Mouse (Mus musculus): ENCODE data around the gene Plac8.

Gene Plac8

DNA sequence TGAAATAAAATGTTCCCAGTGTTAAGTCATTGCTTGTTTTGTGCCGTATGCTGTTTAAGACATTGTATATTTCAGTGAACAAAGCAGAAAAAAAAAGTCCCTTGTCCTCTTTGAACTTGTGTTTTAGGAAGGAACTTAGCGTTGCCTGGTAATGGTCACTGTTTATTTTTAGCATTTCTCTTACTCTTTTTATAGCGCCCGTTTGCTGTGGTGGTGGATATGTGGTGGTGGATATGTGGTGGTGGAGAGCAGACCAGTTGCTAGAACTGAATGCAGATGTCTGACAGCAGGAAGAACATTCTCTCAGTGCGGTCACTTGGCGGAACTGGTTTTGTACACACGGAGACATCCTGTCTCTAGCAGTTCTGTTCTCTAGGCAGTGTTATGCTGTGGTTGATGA, 45.9 kb downstream of the Plac8 start:
- peak in 1 of 2 experiments; percentile 16 for DNase-seq

DNA sequence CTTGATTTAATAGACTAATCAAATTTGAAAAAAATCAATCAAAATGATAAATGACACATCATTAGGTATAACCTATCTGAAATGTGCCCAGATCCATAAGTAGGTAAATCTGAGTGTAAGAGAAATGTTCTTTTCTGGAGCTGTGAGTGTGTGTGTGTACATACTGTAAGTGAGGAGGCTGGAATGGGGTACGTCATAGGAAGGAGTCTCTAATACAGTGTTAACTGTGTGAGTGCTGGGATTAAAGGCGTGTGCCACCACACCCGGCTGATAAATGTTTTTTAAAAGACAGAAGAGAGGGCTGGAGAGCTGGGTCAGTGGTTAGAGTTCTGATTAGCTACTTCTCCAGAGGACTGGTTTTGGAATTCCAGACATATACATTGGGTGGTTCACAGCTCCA, 46.4 kb downstream of the Plac8 start:
- DNase-seq, result no peak

DNA sequence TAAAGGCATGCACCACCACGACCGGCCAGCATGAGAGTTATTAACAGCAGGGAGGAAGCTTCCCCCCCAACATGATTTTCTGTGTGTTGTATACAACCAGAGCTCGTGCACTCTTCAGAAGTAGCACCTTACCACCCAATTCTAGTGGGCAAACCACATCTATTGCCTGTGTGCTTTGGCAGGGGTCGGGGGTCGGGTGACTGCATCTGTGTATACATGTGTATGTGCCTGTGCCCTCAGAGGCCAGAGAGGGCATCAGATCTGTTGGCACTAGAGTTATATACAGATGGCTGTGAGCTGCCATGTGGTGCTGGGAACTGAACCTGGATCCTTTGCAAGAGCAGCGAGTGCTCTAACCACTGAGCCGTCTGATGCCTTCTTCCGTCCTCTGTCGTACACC, 47.1 kb downstream of the Plac8 start:
- DNase-seq, result no peak

DNA sequence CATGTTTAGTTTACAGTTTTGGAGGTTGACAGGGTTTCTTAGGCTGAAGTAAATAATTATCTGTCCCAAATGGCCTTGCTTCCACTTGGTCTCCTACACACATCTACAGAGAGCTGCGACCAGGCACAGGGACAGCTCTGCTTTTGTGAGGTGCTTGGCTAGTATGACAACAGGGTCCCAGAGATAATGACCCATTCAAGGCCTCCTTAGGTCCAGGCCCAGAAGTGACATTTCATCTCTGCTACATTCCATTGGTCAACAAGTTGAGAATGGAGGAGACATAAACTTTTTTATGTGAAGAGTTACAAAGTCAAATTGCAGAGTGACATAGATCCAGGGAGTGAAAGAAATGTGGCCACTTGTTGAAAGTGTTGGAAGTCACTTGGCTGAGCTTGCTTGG, 48.7 kb downstream of the Plac8 start:
- DNase-seq, result no peak

DNA sequence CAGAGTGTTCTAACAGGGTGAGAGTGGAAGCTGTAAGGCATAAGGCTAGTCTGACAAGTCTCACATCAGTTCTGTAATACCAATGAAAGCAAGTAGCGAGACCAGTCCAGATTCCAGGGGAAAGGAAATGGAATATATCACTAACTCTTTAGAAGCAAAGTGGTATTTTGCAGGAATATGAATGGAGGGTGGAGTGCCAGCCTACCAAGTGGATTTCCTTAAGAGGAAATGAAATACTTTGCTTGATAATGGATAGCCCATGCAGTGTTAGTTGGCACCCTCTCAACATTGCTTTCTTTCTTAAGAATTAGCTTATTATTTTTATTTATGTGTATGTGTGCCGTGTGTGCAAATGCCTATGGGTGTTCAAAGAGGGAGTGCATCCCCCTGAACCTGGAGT, 51.8 kb downstream of the Plac8 start:
- no peak for DNase-seq

DNA sequence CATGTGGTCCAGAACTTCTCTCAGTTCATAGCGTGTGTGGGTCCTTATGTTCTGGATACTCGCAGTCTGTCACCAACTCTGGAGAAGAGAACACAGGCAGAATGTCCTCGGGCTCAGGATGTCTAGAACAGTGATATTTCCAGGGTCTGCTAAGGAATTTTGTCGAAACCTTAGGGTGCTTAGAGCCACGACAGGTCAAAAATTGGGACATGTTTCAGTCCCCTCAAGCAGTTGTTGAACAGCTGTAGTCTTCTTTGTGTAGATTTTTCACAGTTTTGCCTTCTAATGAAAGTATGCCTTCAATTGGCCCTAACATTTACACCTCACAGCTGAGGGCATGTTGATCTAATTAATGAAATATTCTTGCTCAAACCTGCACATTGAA, 53.0 kb downstream of the Plac8 start:
- DNase-seq, result no peak

DNA sequence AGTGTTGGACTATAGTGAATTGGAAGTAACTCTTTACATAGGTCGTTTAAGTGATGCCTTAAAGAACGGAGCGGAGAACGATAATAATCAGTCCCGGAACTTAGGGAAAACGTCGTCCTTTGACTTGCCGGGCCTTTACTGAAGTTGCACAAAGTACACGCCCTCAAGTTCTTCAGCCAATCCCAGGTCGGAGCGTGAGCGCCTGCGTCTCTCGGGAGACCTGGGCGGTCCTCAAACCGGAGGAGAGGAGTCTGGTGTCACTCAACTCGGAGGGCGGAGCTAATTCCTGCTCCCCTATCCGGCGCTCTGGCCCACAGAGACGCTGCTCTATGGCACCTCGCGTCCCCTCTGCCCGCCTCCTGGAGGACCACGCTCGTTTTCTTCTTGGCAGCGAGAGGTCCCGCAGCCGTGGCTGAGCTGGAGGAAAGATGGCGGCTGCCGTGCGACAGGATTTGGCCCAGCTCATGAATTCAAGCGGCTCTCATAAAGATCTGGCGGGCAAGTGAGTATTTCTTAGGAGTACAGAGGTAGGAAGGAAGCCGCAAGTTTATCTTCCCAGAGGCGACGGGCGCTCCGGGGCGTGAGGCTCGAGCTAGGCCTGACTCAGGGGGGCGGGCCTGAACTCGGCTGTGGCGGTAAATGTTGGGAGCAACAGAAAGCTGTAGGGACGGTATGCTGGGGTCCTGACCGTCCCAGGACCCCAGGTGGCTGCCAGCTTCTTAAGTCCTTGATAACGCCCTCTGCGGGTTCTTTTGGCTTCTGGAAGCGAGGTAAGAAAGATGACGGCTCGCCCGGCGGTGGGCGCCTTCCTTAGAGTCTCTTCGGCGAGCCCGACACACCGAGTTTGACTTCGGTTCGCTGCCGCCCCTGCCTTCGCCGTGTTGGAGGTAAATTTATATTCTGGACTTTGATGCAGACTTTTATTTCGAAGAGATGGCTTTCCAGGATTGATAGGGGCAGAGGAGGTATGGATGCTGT, 53.7 kb downstream of the Plac8 start, which contains the start of gene Cops4:
Gene Cops4 (plus strand): TSS at position 261 of the 978 bp plus-strand sequence.
- peak; percentile 97 to 98 for DNase-seq

DNA sequence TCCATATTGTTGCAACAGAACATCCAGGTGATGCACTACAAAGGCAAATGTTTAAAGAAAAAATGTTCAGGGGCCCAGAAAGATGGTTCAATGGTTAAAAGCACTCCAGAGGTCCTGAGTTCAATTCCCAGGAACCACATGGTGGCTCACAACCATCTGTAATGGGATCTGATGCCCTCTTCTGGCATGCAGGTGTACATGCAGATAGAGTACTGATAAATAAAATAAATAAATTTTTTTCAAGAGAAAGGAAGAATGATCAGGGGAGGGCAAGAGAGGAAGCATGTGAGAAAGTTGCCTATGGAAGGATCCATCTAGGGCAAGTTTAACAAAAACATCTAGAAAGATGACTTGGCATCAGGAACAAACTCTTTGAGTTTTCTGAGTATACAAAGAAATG, 59.5 kb downstream of the Plac8 start:
- DNase-seq, result no peak

DNA sequence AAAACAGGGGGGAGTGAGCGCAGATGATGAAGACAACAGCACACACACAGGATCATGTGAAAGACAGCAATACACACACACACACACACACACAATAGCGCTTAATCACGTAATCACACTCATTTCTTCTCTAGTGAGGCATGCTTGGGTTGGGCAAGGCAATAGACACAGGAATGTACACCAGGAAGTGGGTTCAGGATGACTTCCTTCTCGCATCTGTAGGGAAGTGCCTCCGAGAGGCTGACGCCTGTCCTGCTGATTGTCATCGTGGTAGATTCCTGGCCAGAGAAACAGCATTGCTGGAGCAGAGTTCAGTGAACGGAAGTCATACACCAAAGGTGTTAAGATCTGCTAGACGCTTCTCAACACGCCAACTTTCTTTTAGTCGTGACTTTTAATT, 62.8 kb downstream of the Plac8 start:
- no peak for DNase-seq

All from kidney, postnatal 4 days (tissue).